Mouse (Mus musculus) liver, adult 2 months (tissue): ENCODE measurements around the gene Ift57. TPM values are rescaled to one million over a fixed set of nuclear protein-coding genes. Genes with fewer than 3 reads are reported as not detected.

ENCODE experiments used
- DNase-seq: peaks from one replicate; pipeline ENCODE4 v3.0.0-alpha.2; 2011; ENCODE audit warnings: low read depth, low spot score; ENCODE audit errors: extremely low read depth
- H3K27ac ChIP-seq: fragments of 200-500 bp; replicated peaks from 2 replicates; pipeline ENCODE4 v1.5.1; 2012; ENCODE audit warnings: low read depth, mild to moderate bottlenecking, control low read depth, inconsistent platforms, low read length; ENCODE audit not compliant: insufficient read depth
- H3K27me3 ChIP-seq: fragments of 200-500 bp; 2 replicates; pipeline ENCODE4 v1.6.1; 2012; ENCODE audit warnings: mild to moderate bottlenecking, moderate library complexity, low read length, inconsistent platforms; ENCODE audit not compliant: control insufficient read depth, insufficient read depth
- H3K36me3 ChIP-seq: fragments of 200-500 bp; 2 replicates; pipeline ENCODE4 v1.6.1; 2012; ENCODE audit warnings: low read length, inconsistent platforms; ENCODE audit not compliant: control insufficient read depth, insufficient read depth
- H3K4me1 ChIP-seq: fragments of 200-500 bp; 2 replicates; pipeline ENCODE4 v1.6.1; 2011; ENCODE audit warnings: low read length; ENCODE audit not compliant: control insufficient read depth, insufficient read depth
- H3K4me3 ChIP-seq: fragments of 200-500 bp; 2 replicates; pipeline ENCODE4 v1.5.1; 2011; ENCODE audit warnings: low read depth, mild to moderate bottlenecking, control low read depth, low read length, moderate library complexity; ENCODE audit not compliant: insufficient read depth
- H3K79me2 ChIP-seq: fragments of 200-500 bp; 2 replicates; pipeline ENCODE4 v1.6.1; 2012; ENCODE audit warnings: inconsistent platforms, mild to moderate bottlenecking, low read length, moderate library complexity; ENCODE audit not compliant: control insufficient read depth, insufficient read depth
- H3K9ac ChIP-seq: fragments of 200-500 bp; 2 replicates; pipeline ENCODE4 v1.6.1; 2012; ENCODE audit warnings: low read depth, mild to moderate bottlenecking, control low read depth, inconsistent platforms, low read length
- CTCF ChIP-seq: fragments of 200-500 bp; IDR thresholded peaks from 2 replicates; pipeline ENCODE4 v1.5.1; 2011; ENCODE audit warnings: low read depth, low read length, control low read depth
- POLR2A ChIP-seq: fragments of 200-500 bp; IDR thresholded peaks from 2 replicates; pipeline ENCODE4 v1.6.1; 2011; ENCODE audit warnings: low read length, control low read depth; ENCODE audit not compliant: insufficient read depth; ENCODE audit errors: extremely low read depth
- WGBS: fragments of 180-500 bp; shearing (Covaris S2); methylation state at CpG from one replicate; pipeline ENCODE4 v1.1.7; 2018; 5-methylcytosine and 5-hydroxymethylcytosine counted together
- polyA plus RNA-seq: library from polyadenylated mRNA; depleted of rRNA; stranded (reverse); fragments of >200 nt; gene quantifications from 2 replicates; pipeline ENCODE4 v1.2.3, GENCODE M21; 2012
- total RNA-seq: library from RNA; depleted of rRNA; stranded (reverse); fragments of >200 nt; gene quantifications from 2 replicates; pipeline ENCODE4 v1.2.3, GENCODE M21; 2014

Ift57 gene
- total and polyA plus RNA-seq, 2 experiments: 0.31 to 1.2 TPM

DNA sequence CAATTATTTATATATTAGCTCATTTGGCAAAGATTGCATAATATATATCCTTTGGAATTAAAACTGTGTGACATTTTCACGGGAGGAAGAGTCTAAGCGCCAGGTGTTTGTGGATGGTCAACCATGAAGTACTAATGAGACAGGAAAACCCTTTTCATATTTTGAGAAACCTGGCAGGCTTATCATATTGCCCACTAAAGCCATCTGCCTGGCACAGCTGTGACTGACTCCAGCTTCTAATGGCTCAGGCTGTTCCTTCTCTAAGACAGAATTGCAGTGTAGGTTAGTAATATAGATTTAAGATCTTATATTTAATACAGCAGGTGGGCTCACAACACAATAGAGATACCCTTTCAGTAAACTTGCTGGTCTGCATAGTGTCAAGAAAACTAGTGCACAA is 21.6 kb downstream of the Ift57 start:
- TF ChIP-seq POLR2A: no peak
- no peak for TF ChIP-seq CTCF
- Histone ChIP-seq H3K4me1 (no peaks in the 10 kb centered on the region), H3K36me3 (no peaks in the 10 kb centered on the region), H3K27ac (no peak overlapping the region), H3K79me2 (no peaks in the 10 kb centered on the region), H3K4me3 (no peak overlapping the region), H3K9ac (no peak overlapping the region), H3K27me3 (0 out of 2 replicates have a peak, but pooled peaks cover 2% of the 10 kb centered on the region)
- WGBS: 86% methylated on average over 2 of the region's 2 CpGs
- DNase-seq: no peak

DNA sequence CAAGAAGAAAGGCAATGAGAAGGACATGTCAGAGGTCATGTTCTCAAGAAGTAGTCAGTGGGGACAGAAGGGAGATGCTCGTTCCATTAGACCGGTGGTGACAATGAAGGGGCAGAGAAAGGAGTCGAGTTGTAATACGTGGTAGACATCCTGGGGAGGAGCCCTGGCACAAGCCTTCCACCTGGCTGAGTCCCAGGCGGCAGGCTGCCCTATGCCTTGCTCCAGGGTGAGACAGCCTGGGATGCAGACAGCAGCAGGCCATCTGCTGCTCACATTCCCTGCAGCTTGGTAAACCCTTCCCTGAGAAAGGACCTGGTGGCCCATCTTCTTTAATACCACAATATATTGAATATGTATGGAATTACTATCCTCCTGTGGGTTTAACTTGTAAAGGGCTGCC is 22.6 kb downstream of the Ift57 start:
- H3K9ac ChIP-seq: no peak overlapping the region
- no peaks in the 10 kb centered on the region for H3K36me3 ChIP-seq
- H3K27me3 ChIP-seq: 0 out of 2 replicates have a peak, but pooled peaks cover 2% of the 10 kb centered on the region
- TF ChIP-seq POLR2A (no peak), CTCF (no peak)
- no peak overlapping the region for H3K4me3 ChIP-seq
- H3K4me1 ChIP-seq: no peaks in the 10 kb centered on the region
- H3K27ac ChIP-seq: no peak overlapping the region
- DNase-seq: no peak
- H3K79me2 ChIP-seq: no peaks in the 10 kb centered on the region
- WGBS: 63% methylated on average over 5 of the region's 5 CpGs

DNA sequence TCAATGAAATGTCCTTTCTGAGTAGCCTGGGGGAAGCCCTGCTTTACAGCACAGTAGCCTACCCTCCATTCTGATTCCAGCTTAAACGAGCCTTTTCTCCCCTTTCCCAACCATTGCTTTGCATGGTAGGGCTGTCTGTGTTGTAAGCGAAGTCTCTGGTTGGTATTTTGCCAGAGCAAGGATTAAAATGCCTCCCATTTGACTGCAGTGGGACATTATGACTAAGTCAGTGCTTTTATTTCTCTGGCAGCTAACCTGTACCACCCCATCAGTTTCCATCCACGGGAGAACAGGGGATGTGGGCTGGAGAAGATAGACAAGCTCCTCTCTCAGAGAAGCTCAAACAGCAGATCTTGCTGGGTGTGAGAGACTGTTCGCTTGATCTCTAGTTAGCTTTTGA is 24.2 kb downstream of the Ift57 start:
- WGBS: 71% methylated on average over 4 of the region's 4 CpGs
- H3K4me1 ChIP-seq: no peaks in the 10 kb centered on the region
- 0 out of 2 replicates have a peak, but pooled peaks cover 2% of the 10 kb centered on the region for H3K27me3 ChIP-seq
- no peak overlapping the region for H3K4me3 ChIP-seq
- no peak for DNase-seq
- no peaks in the 10 kb centered on the region for H3K36me3 ChIP-seq
- no peaks in the 10 kb centered on the region for H3K79me2 ChIP-seq
- no peak overlapping the region for H3K9ac ChIP-seq
- TF ChIP-seq POLR2A (no peak), CTCF (no peak)
- H3K27ac ChIP-seq: no peak overlapping the region

DNA sequence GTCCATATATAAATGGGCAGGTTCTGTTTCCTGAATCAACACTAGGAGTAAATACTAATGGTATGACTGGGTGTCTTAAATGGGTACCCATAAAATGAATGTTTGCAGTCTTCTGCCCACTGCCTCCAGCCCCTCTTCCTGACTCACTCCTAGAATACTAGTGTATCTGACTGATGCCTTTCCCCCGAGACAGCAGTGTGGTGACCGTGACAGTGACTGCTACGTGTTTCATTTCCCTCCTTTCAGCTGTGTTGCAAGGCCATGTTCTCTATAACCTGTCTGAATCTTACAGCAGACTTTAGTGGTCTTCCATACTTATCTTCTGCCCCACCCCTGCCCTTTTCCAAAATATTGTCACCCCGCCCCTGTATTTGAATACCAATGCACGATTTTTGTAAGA is 25.2 kb downstream of the Ift57 start:
- H3K4me3 ChIP-seq: no peak overlapping the region
- DNase-seq: no peak
- 89% methylated on average over 5 of the region's 5 CpGs for WGBS

DNA sequence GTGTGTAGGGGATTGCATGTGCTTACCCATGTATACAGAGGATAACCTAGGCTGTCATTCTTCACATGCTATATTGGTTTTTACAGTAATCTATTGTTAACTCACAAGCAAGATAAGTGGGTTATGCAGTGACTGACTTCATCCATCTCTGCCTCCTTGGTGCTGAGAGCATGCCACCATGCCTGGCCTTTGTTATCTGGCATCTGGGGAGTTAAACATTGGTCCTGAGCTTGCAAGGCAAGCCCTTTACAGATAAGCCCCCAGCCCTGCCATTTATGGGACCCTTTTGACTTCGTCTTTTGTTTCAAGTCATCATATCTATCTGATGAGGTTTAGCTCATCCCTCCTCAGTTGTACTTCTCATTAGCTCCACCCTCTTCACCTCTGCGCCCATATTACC is 25.9 kb downstream of the Ift57 start:
- Histone ChIP-seq H3K4me1 (no peaks in the 10 kb centered on the region), H3K79me2 (no peaks in the 10 kb centered on the region), H3K4me3 (no peak overlapping the region), H3K9ac (no peak overlapping the region), H3K27ac (no peak overlapping the region), H3K27me3 (0 out of 2 replicates have a peak, but pooled peaks cover 2% of the 10 kb centered on the region), H3K36me3 (no peaks in the 10 kb centered on the region)
- TF ChIP-seq CTCF (no peak), POLR2A (no peak)
- 74% methylated on average over 2 of the region's 2 CpGs for WGBS
- no peak for DNase-seq

More for the DNA sequence above, 25.2 kb downstream of the Ift57 start:
- TF ChIP-seq CTCF (no peak), POLR2A (no peak)
- Histone ChIP-seq H3K36me3 (no peaks in the 10 kb centered on the region), H3K27me3 (0 out of 2 replicates have a peak, but pooled peaks cover 2% of the 10 kb centered on the region), H3K4me1 (no peaks in the 10 kb centered on the region), H3K79me2 (no peaks in the 10 kb centered on the region), H3K27ac (no peak overlapping the region), H3K9ac (no peak overlapping the region)

DNA sequence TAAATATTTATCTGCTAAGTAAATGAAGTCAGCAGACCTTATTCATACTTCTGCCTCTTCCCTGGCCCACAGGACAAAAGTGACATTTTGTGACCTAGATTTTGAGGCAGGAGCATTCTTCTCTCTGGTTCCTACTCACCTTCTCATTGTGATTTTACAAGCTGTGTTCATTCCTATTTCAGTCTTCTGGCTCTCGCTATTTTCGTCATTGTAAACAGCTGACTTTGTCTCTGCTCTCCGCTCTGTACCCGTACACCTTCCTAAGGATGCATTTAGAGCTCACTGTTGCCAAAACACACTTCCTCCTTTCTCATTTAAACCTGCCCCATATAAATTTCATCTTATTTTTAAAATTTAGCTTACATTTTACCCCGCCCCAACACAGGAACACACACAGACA is 26.4 kb downstream of the Ift57 start:
- no peak for TF ChIP-seq POLR2A
- TF ChIP-seq CTCF: no peak
- Histone ChIP-seq H3K27me3 (0 out of 2 replicates have a peak, but pooled peaks cover 2% of the 10 kb centered on the region), H3K4me3 (no peak overlapping the region), H3K79me2 (no peaks in the 10 kb centered on the region), H3K27ac (no peak overlapping the region), H3K36me3 (no peaks in the 10 kb centered on the region), H3K4me1 (no peaks in the 10 kb centered on the region), H3K9ac (no peak overlapping the region)
- 90% methylated on average over 5 of the region's 5 CpGs for WGBS
- DNase-seq: no peak
